28 mouse cellular contexts compared by ENCODE assay signal in genomic region chr6:149072873-149073272, GRCm38 (mm10). TPM values are rescaled to one million over a fixed set of nuclear protein-coding genes. Genes with fewer than 3 reads are reported as not detected.
DNase-seq lines count a peak whose midpoint lies in the region; ATAC-seq and TF ChIP-seq lines count a peak whose summit lies in the region.
"Had no signal": no experiment of that assay in that cellular context is flagged by ENCODE, and none has a peak within 500 bp of the region (broad histone marks: within the 10 kb centered on the region; RNA-seq: fewer than 3 reads in every experiment).

No protein-coding gene starts in this region.

- intact Hi-C loops in left cerebral cortex, adult 2 months (cut with DNase I): no loop called here
- intact Hi-C loops in left cerebral cortex, postnatal 14 days (cut with DNase I): no loop called here
- intact Hi-C loops in heart, postnatal 14 days (cut with DNase I): loop anchor here (5.0 kb wide), 1 partner anchor 34 kb away; no protein-coding TSS in a partner anchor

- peak; percentile 47 for DNase-seq in forebrain, embryonic 14.5 days (ENCODE audit: low spot score)
- peak in 1 of 2 experiments; percentile 1 for DNase-seq in left cerebral cortex, adult 2 months (ENCODE audit: extremely low spot score in 1 of 2, low spot score in 2 of 2)
- DNase-seq in left cerebral cortex, postnatal 14 days (ENCODE audit: low spot score in 2 of 2): no peak
- peak; percentile 21 for DNase-seq in midbrain, postnatal 0 days (ENCODE audit: low spot score)
- no peak for DNase-seq in heart, postnatal 14 days
- DNase-seq in cerebellum, postnatal 10 days: no peak
- DNase-seq: adrenal gland, postnatal 14 days; cerebellum, adult 11-12 months; cerebellum, postnatal 25 days; gastrocnemius, postnatal 36 days; kidney, adult 18-20 months; liver, embryonic 13.5 days; lung, postnatal 4 days; retina, postnatal 1 day; right cerebral cortex, postnatal 4 days; thymus, adult 2 months had no signal

- 0 out of 2 replicates have a peak, but pooled peaks have one; percentile 37 for ATAC-seq in forebrain, embryonic 14.5 days
- ATAC-seq in forebrain, embryonic 12.5 days (ENCODE audit: low FRiP score): no peak
- ATAC-seq in midbrain, postnatal 0 days (ENCODE audit: low FRiP score): no peak
- no peak for ATAC-seq in midbrain, embryonic 15.5 days (replicated peaks)
- ATAC-seq: forebrain, embryonic 13.5 days; midbrain, embryonic 13.5 days had no signal

- H3K36me3 ChIP-seq in forebrain, embryonic 14.5 days (ENCODE audit: control insufficient read depth, insufficient read depth, low read length): peaks cover 20% of the 10 kb centered on the region
- H3K36me3 ChIP-seq in forebrain, embryonic 12.5 days (replicated peaks): peaks cover 15% of the 10 kb centered on the region
- peaks cover 10% of the 10 kb centered on the region; the same call in 1 of the 2 replicates for H3K36me3 ChIP-seq in midbrain, postnatal 0 days (ENCODE audit: insufficient read depth, low read length)
- peaks cover 4% of the 10 kb centered on the region; the same call in 1 of the 2 replicates for H3K36me3 ChIP-seq in midbrain, embryonic 15.5 days (replicated peaks)
- H3K36me3 ChIP-seq: G1E; liver, embryonic 13.5 days had no signal

- H3K9ac ChIP-seq in forebrain, embryonic 14.5 days (ENCODE audit: low read length): no peak overlapping the region
- H3K9ac ChIP-seq in forebrain, embryonic 12.5 days: no peak overlapping the region
- H3K9ac ChIP-seq in midbrain, postnatal 0 days (replicated peaks; ENCODE audit: low read length, poor library complexity, severe bottlenecking): no peak overlapping the region
- no peak overlapping the region for H3K9ac ChIP-seq in midbrain, embryonic 15.5 days
- H3K9ac ChIP-seq: forebrain, embryonic 13.5 days; liver, embryonic 13.5 days; midbrain, embryonic 13.5 days had no signal

- 79% methylated on average over 3 of the region's 3 CpGs for WGBS in forebrain, embryonic 14.5 days
- WGBS in forebrain, embryonic 12.5 days: 78% methylated on average over 3 of the region's 3 CpGs
- 83% methylated on average over 3 of the region's 3 CpGs for WGBS in midbrain, postnatal 0 days
- WGBS in midbrain, embryonic 15.5 days: 88% methylated on average over 3 of the region's 3 CpGs

- H3K27me3 ChIP-seq in forebrain, embryonic 14.5 days (replicated peaks; ENCODE audit: control insufficient read depth, insufficient read depth, low read length): no peaks in the 10 kb centered on the region
- H3K27me3 ChIP-seq in forebrain, embryonic 12.5 days: no peaks in the 10 kb centered on the region
- H3K27me3 ChIP-seq in midbrain, postnatal 0 days (ENCODE audit: insufficient read depth, low read length): no peaks in the 10 kb centered on the region
- H3K27me3 ChIP-seq in midbrain, embryonic 15.5 days (replicated peaks): no peaks in the 10 kb centered on the region
- H3K27me3 ChIP-seq: forebrain, embryonic 13.5 days; liver, embryonic 13.5 days; midbrain, embryonic 13.5 days had no signal

- H3K4me2 ChIP-seq in forebrain, embryonic 14.5 days (ENCODE audit: low read length): no peak overlapping the region
- H3K4me2 ChIP-seq in forebrain, embryonic 12.5 days: no peak overlapping the region
- no peak overlapping the region for H3K4me2 ChIP-seq in midbrain, postnatal 0 days (ENCODE audit: low read depth, low read length, poor library complexity, severe bottlenecking)
- no peak overlapping the region for H3K4me2 ChIP-seq in midbrain, embryonic 15.5 days
- H3K4me2 ChIP-seq: forebrain, embryonic 13.5 days; liver, embryonic 13.5 days; midbrain, embryonic 13.5 days had no signal

- no peak overlapping the region for H3K4me3 ChIP-seq in forebrain, embryonic 14.5 days (ENCODE audit: low read depth, low read length)
- no peak overlapping the region for H3K4me3 ChIP-seq in forebrain, embryonic 12.5 days (replicated peaks)
- no peak overlapping the region for H3K4me3 ChIP-seq in left cerebral cortex, adult 2 months
- no peak overlapping the region for H3K4me3 ChIP-seq in midbrain, postnatal 0 days (ENCODE audit: low read depth, low read length)
- no peak overlapping the region for H3K4me3 ChIP-seq in midbrain, embryonic 15.5 days
- H3K4me3 ChIP-seq: forebrain, embryonic 13.5 days; hindbrain, embryonic 10.5 days; liver, embryonic 13.5 days; midbrain, embryonic 13.5 days had no signal

- no peaks in the 10 kb centered on the region for H3K9me3 ChIP-seq in forebrain, embryonic 14.5 days (replicated peaks; ENCODE audit: control insufficient read depth, low read length)
- no peaks in the 10 kb centered on the region for H3K9me3 ChIP-seq in forebrain, embryonic 12.5 days
- no peaks in the 10 kb centered on the region for H3K9me3 ChIP-seq in midbrain, postnatal 0 days (ENCODE audit: low read length)
- H3K9me3 ChIP-seq in midbrain, embryonic 15.5 days: no peaks in the 10 kb centered on the region
- H3K9me3 ChIP-seq: forebrain, embryonic 13.5 days; G1E; hindbrain, embryonic 10.5 days; liver, embryonic 13.5 days; midbrain, embryonic 13.5 days had no signal

- no peak for TF ChIP-seq CTCF in left cerebral cortex, adult 2 months (IDR thresholded peaks at IDR 0.05)
- TF ChIP-seq CTCF in midbrain, postnatal 0 days (IDR thresholded peaks at IDR 0.05): no peak

- no peaks in the 10 kb centered on the region for H3K4me1 ChIP-seq in forebrain, embryonic 14.5 days (ENCODE audit: control insufficient read depth, insufficient read depth, low read length)
- peaks cover 4% of the 10 kb centered on the region; the same call in 1 of the 2 replicates for H3K4me1 ChIP-seq in forebrain, embryonic 12.5 days
- no peaks in the 10 kb centered on the region for H3K4me1 ChIP-seq in midbrain, postnatal 0 days (ENCODE audit: insufficient read depth, low read length)
- 0 out of 2 replicates have a peak, but pooled peaks cover 2% of the 10 kb centered on the region for H3K4me1 ChIP-seq in midbrain, embryonic 15.5 days
- H3K4me1 ChIP-seq: hindbrain, embryonic 10.5 days had no signal

- no peak overlapping the region for H3K27ac ChIP-seq in forebrain, embryonic 14.5 days (ENCODE audit: low read depth, low read length)
- H3K27ac ChIP-seq in forebrain, embryonic 12.5 days: no peak overlapping the region
- peak overlapping the region; percentile 67; the same call in 1 of the 2 replicates for H3K27ac ChIP-seq in left cerebral cortex, adult 2 months
- no peak overlapping the region for H3K27ac ChIP-seq in midbrain, postnatal 0 days (ENCODE audit: low read depth, low read length)
- no peak overlapping the region for H3K27ac ChIP-seq in midbrain, embryonic 15.5 days
- H3K27ac ChIP-seq: forebrain, embryonic 13.5 days; hindbrain, embryonic 10.5 days; kidney, postnatal 0 days; liver, embryonic 13.5 days; midbrain, embryonic 13.5 days had no signal

RNA-seq across cellular contexts. Expression of gene Dennd5b, which starts 28.6 kb away (rescaled TPM):
- 10.9 and 16.9 TPM in 2 replicates for polyA plus RNA-seq in forebrain, embryonic 14.5 days (2014; fragmentation: Nextera tagmentation; extraction: Ambion mirVana)
- 18.1 and 18.8 TPM in 2 replicates for polyA plus RNA-seq in forebrain, embryonic 12.5 days (2016; fragmentation: Nextera tagmentation; extraction: Ambion mirVana)
- 10 to 100 TPM; 67.8 to 73.1 TPM for total RNA-seq in left cerebral cortex, adult 2 months (2021)
- total RNA-seq in left cerebral cortex, postnatal 14 days (2021): 10 to 100 TPM; 52.9 to 59.1 TPM
- total RNA-seq in midbrain, postnatal 0 days (2014; rRNA removed): 47.1 and 51.0 TPM in 2 replicates
- polyA plus RNA-seq in midbrain, postnatal 0 days (2015; fragmentation: Nextera tagmentation; extraction: Ambion mirVana): 8.5 and 11.0 TPM in 2 replicates
- polyA plus RNA-seq in midbrain, embryonic 15.5 days (2015; fragmentation: Nextera tagmentation; extraction: Ambion mirVana): 13.8 and 16.3 TPM in 2 replicates
- 10 to 100 TPM; 20.5 to 23.3 TPM for total RNA-seq in heart, postnatal 14 days (2021)
- polyA plus RNA-seq: G1E had no signal

RNA-seq across cellular contexts. Expression of gene Gm10203, which starts 57.1 kb away (rescaled TPM):
- not detected in 2 replicates for polyA plus RNA-seq in forebrain, embryonic 14.5 days (2014; fragmentation: Nextera tagmentation; extraction: Ambion mirVana)
- polyA plus RNA-seq in forebrain, embryonic 12.5 days (2016; fragmentation: Nextera tagmentation; extraction: Ambion mirVana): not detected in 2 replicates
- total RNA-seq in left cerebral cortex, adult 2 months (2021): not detected
- total RNA-seq in left cerebral cortex, postnatal 14 days (2021): not detected
- total RNA-seq in midbrain, postnatal 0 days (2014; rRNA removed): not detected in 2 replicates
- polyA plus RNA-seq in midbrain, postnatal 0 days (2015; fragmentation: Nextera tagmentation; extraction: Ambion mirVana): not detected in 2 replicates
- polyA plus RNA-seq in midbrain, embryonic 15.5 days (2015; fragmentation: Nextera tagmentation; extraction: Ambion mirVana): not detected in 2 replicates
- total RNA-seq in heart, postnatal 14 days (2021): not detected
- total RNA-seq: adrenal gland, postnatal 14 days; G1E; gastrocnemius, postnatal 36 days; layer of hippocampus, adult 8-10 months; left cerebral cortex, adult 18-20 months had no signal
- polyA plus RNA-seq: forebrain, embryonic 13.5 days; G1E; heart, embryonic 16.5 days; hindbrain, embryonic 10.5 days; kidney, postnatal 0 days; limb, embryonic 11.5 days; liver, embryonic 13.5 days; midbrain, embryonic 13.5 days; stomach, embryonic 16.5 days; thymus, adult 2 months had no signal

Comparison
In these comparisons a context has a peak if more than half of its experiments do, and no peak if none do; other contexts are left out.
1. DNase-seq: peak in forebrain, embryonic 14.5 days (single experiment) and midbrain, postnatal 0 days (single experiment); none in left cerebral cortex, postnatal 14 days (0 of 2), heart, postnatal 14 days (0 of 2) and cerebellum, postnatal 10 days (0 of 2).